Mouse (Mus musculus) heart, embryonic 12.5 days (tissue): Measurements from ENCODE around the gene Zfp119a. TPM values are rescaled to one million over a fixed set of nuclear protein-coding genes. Genes with fewer than 3 reads are reported as not detected.

Source experiments
- ATAC-seq: fragments of 200-750 bp; cut with Nextera tagmentation; 2 replicates; pipeline ENCODE4 v1.8.0; 2017; ENCODE audit warnings: moderate TSS enrichment, moderate library complexity; ENCODE audit not compliant: insufficient number of reproducible peaks, low FRiP score
- H3K27ac ChIP-seq: fragments of 300-500 bp; sonication (generic); 2 replicates; pipeline ENCODE4 v1.5.1; 2016; ENCODE audit warnings: mild to moderate bottlenecking, moderate library complexity; ENCODE audit not compliant: poor library complexity, severe bottlenecking
- H3K27me3 ChIP-seq: fragments of 300-500 bp; sonication (generic); replicated peaks from 2 replicates; pipeline ENCODE4 v1.6.1; 2016; ENCODE audit warnings: mild to moderate bottlenecking, moderate library complexity
- H3K36me3 ChIP-seq: fragments of 300-500 bp; sonication (generic); 2 replicates; pipeline ENCODE4 v1.6.1; 2016; ENCODE audit warnings: mild to moderate bottlenecking, moderate library complexity
- H3K4me1 ChIP-seq: fragments of 300-500 bp; sonication (generic); replicated peaks from 2 replicates; pipeline ENCODE4 v1.6.1; 2016; ENCODE audit warnings: mild to moderate bottlenecking
- H3K4me2 ChIP-seq: fragments of 300-500 bp; sonication (generic); 2 replicates; pipeline ENCODE4 v1.6.1; 2016; ENCODE audit warnings: mild to moderate bottlenecking, moderate library complexity
- H3K4me3 ChIP-seq: fragments of 300-500 bp; sonication (generic); 2 replicates; pipeline ENCODE4 v1.5.1; 2016; ENCODE audit warnings: mild to moderate bottlenecking
- H3K9ac ChIP-seq: fragments of 300-500 bp; sonication (generic); 2 replicates; pipeline ENCODE4 v1.6.1; 2016; ENCODE audit warnings: mild to moderate bottlenecking, moderate library complexity
- H3K9me3 ChIP-seq: fragments of 300-500 bp; sonication (generic); replicated peaks from 2 replicates; pipeline ENCODE4 v1.6.1; 2016; ENCODE audit warnings: mild to moderate bottlenecking, moderate library complexity
- WGBS: fragments of 180-500 bp; shearing (Covaris S2); methylation state at CpG from one replicate; pipeline ENCODE4 v1.1.7; 2016; 5-methylcytosine and 5-hydroxymethylcytosine counted together
- polyA plus RNA-seq: library from polyadenylated mRNA; unstranded; fragments of >200 nt; fragmentation: Nextera tagmentation; extraction: Ambion mirVana; gene quantifications from 2 replicates; pipeline ENCODE4 v1.2.1, GENCODE M21; 2016

The Zfp119a gene
- polyA plus RNA-seq, 1 experiment from 2014 or later = 6.3 TPM

GRCm38 (mm10) chr17:55821566-55821965, 57.2 kb downstream of the Zfp119a start:
- Histone ChIP-seq H3K4me3 (no peak overlapping the region), H3K27me3 (no peaks in the 10 kb centered on the region), H3K9ac (no peak overlapping the region), H3K4me2 (no peak overlapping the region), H3K27ac (no peak overlapping the region), H3K36me3 (no peaks in the 10 kb centered on the region), H3K9me3 (no peaks in the 10 kb centered on the region), H3K4me1 (no peaks in the 10 kb centered on the region)
- ATAC-seq = no peak
- 62% methylated on average over 1 of the region's 1 CpGs for WGBS

GRCm38 (mm10) chr17:55816853-55817252, 61.9 kb downstream of the Zfp119a start:
- Histone ChIP-seq H3K9me3 (no peaks in the 10 kb centered on the region), H3K4me2 (no peak overlapping the region), H3K4me1 (no peaks in the 10 kb centered on the region), H3K27ac (no peak overlapping the region), H3K4me3 (no peak overlapping the region), H3K27me3 (no peaks in the 10 kb centered on the region), H3K9ac (no peak overlapping the region), H3K36me3 (no peaks in the 10 kb centered on the region)
- 83% methylated on average over 4 of the region's 4 CpGs for WGBS
- no peak for ATAC-seq

Other genes starting within 250 kb of the Zfp119a start
- gene Pot1b, start 166.3 kb downstream of the Zfp119a start, polyA plus RNA-seq = 4.5 and 5.4 TPM in 2 replicates
- 0.10 TPM in 1 of 2 replicates, not detected in the other for gene Adgre4, start 128.9 kb downstream of the Zfp119a start, polyA plus RNA-seq
- 7.3 and 8.0 TPM in 2 replicates for gene Zfp959, start 13.2 kb upstream of the Zfp119a start, polyA plus RNA-seq
- 3.1 and 4.3 TPM in 2 replicates for gene Zfp119b, start 70.6 kb upstream of the Zfp119a start, polyA plus RNA-seq
- 0.40 TPM in 1 of 2 replicates, not detected in the other for gene Ebi3, start 73.7 kb upstream of the Zfp119a start, polyA plus RNA-seq
- gene Yju2, start 80.2 kb upstream of the Zfp119a start, polyA plus RNA-seq = 17.4 and 17.5 TPM in 2 replicates
- 7.2 and 9.2 TPM in 2 replicates for gene Shd, start 91.5 kb upstream of the Zfp119a start, polyA plus RNA-seq
- gene Fsd1, start 107.6 kb upstream of the Zfp119a start, polyA plus RNA-seq = 5.2 and 5.6 TPM in 2 replicates
- gene Stap2, start 126.7 kb upstream of the Zfp119a start, polyA plus RNA-seq = 10.2 and 10.4 TPM in 2 replicates
- 75.4 and 78.7 TPM in 2 replicates for gene Mpnd, start 126.8 kb upstream of the Zfp119a start, polyA plus RNA-seq
- 93.2 and 96.6 TPM in 2 replicates for gene Sh3gl1, start 157.7 kb upstream of the Zfp119a start, polyA plus RNA-seq
- 22.0 and 22.6 TPM in 2 replicates for gene Chaf1a, start 161.5 kb upstream of the Zfp119a start, polyA plus RNA-seq
- 35.5 and 39.8 TPM in 2 replicates for gene Ubxn6, start 196.1 kb upstream of the Zfp119a start, polyA plus RNA-seq
- gene Hdgfl2, start 200.7 kb upstream of the Zfp119a start, polyA plus RNA-seq = 93.1 and 95.1 TPM in 2 replicates
- 0.05 and 0.12 TPM in 2 replicates for gene Plin4, start 230.9 kb upstream of the Zfp119a start, polyA plus RNA-seq
- 0.09 and 0.17 TPM in 2 replicates for gene Plin5, start 238.7 kb upstream of the Zfp119a start, polyA plus RNA-seq
- 0.18 TPM in 1 of 2 replicates, not detected in the other for gene Lrg1, start 243.1 kb upstream of the Zfp119a start, polyA plus RNA-seq